Mouse (Mus musculus): ENCODE measurements around the gene Ankrd49.

DNA sequence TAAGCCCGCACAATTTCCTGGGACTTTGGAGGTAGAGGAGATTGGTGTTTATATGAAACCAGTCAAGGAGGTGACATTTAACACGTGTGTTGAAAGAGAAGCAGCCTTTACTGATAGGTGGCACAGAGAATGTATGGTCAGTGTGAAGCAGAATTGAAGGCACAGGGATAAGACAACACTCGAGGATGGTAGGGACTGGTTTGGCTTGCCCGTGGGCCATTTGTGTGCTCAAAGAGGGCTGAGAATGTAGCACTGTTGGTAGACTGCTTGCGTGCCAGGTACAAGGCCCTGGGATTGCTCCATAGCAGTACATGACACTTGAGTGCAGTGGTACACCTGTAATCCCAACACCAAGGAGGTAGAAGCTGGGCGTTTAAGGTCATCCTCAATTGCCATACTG lies 2.7 kb upstream of the Ankrd49 start:
- no peak for TF ChIP-seq CTCF (conservative IDR thresholded peaks at IDR 0.05; ENCODE audit: low read length)
- TF ChIP-seq NANOG (IDR thresholded peaks at IDR 0.05; ENCODE audit: borderline replicate concordance, low read length), result no peak
- no peak for TF ChIP-seq POU5F1 (IDR thresholded peaks at IDR 0.05; ENCODE audit: borderline replicate concordance, low read length)
